Mouse (Mus musculus) skeletal muscle tissue, adult 2 months (tissue): ENCODE measurements at regions not wholly inside any gene's neighbourhood (a gene's known extent, or its start where the extent isn't known, plus 50 kb on each side); places are given as distances from the start of the nearest gene placed in this dataset.
A peak's percentile ranks its signal among the peaks of the same experiment; 100 is the strongest.

Source experiments
- DNase-seq: peaks from one replicate; pipeline ENCODE4 v3.0.0-alpha.2; 2012; ENCODE audit warnings: low read depth, low spot score

DNA sequence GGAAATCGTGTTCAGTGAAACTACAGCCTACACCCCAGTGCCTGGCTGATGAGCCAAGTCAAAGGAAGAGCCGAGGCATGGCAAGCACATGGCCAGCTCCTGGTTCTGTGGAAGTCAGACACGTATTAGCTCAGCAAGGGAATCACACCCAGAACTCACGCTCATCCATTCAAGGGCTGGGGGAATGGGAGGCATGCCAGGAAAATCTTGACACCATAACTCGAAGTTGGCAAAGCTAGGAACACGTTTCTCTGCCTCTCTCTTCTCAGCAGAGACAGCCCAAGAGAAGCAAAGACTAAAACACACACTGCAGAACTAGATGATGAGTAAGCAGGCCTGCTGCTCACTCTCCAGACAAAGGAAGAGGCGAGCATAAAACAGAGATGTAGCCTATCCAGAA, 53.5 kb upstream of the Ypel5 start:
- no peak for DNase-seq

DNA sequence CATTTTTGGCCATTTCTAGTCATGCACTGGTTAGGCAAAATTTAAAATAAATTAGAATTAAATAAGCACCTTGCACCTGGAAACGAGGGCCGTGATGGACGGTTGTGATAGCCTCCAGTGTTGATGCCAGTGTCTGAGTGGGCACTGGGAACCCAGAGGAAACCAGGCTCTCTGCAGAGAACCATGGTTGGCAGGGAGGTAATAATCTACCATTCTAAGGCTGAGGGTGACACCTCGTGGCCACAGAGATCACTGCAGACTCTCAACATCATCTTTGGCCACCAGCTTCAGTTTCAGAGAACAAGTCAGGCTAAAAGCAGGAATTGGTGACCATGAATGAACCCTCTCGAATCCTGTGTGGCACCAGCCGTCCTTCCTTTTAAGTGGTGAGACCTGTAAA, 54.5 kb upstream of the Ypel5 start:
- DNase-seq = peak; percentile 18

DNA sequence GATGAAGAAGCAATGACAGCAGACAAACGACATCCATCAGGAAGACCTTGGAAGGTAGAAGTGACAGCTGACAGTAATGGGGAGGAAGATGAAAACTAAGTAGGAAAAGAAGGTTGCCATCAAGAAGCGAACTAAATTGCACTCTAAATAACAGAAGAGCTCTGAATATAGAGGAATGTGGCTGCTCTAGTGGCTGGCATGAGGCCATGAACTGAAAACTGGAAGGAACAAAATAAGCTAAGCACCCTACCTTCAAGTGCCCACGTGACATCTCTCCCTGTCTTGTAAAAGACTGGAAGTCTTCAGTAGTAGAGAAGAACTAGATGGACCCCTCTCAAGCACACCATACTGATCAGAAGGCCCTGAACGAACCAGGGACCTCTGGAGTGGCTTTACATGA, 68.0 kb upstream of the Ypel5 start:
- no peak for DNase-seq

DNA sequence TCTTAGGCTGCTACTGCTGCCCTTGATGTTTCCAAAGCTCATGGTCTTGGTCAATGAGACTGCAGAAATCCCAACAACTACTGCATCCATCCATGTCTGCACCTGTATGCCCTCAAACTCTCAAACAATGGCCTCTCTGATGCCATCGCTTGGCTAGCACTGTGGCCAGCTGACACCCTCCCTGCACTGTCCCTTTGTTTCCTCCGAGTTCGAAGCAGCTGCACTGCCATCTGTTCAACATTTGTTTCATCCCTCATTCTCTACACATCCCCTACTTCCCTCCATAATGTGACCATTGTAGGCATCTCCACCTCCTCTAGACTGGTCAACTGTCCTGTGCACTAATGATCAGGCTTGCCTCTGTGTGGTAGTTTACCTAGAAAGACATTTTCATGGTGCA, 75.3 kb upstream of the Ypel5 start:
- no peak for DNase-seq

DNA sequence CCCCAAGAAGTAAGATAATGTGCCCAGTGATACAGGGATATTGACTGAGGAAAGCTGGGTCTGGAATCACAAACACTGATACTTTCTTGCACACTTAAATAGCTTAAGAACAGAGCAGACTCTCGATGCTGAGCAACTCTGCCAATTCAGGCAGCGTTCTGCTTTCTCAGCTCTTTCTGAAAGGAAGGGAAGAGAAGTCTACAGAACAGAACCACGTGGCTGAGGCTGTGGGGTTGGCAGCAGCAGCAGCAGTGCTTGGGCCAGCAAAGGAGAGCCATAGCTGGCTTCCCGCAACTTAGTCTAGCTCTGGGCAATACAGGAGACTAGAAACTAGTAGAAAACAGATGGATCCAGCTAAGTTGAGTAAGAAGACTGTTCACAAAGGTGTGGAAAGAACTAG, 89.8 kb upstream of the Ypel5 start:
- no peak for DNase-seq

DNA sequence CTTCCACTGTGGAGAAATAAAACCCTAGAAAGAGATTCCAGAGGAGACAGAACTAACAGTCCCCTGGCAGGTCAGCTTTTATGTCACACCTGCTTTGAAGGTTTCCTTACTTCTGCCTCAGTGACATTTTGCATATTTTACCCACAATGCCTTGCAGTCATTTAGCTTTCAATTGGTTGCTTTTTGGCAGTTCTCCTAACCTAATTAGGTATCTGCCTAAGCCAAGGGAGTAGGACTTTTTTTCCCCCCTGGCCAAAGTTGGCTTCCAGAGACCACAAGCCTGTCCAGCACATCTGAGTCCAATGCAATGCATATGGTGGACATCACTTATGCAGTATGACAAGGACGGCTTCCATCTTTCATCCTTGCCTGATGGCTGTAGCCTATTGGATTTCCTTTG, 103.2 kb upstream of the Ypel5 start:
- DNase-seq = no peak

DNA sequence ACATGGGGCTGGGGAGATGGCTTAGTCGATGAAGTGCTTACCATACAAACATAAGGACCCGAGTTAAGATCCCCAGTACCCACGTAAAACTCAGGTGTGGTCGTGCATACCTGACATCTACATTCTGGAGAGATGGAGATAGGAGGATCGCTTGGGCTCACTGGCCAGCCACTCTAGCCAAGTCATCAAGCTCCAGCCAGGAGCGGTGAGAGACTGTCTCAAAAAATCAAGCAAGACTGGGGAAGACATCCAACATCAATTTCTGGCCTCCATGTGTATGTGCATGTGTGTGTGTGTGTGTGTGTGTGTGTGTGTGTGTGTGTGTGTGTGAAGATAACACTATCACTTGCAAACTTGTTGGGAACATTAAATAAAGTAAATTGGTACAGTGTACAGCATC, 104.6 kb upstream of the Ypel5 start:
- DNase-seq = no peak

DNA sequence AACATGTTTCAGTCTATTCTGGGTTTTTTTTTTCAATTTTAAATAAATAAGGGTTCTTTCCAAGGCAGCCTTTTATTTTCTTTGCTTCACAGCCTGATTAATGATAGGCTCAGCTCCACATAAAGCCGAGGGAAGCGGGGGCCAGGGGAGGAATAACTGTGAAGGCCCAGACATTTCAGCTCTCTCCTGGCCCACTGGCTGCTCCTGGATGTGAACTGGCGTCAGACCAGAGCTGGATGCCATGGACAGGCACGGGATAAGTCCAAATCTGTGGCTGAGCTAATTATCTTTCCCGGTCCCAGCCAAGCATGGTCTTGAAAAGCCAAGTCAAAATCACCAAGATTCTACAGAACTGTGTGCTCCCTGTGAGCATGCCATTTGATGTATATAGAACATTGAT, 105.1 kb upstream of the Ypel5 start:
- DNase-seq = no peak

DNA sequence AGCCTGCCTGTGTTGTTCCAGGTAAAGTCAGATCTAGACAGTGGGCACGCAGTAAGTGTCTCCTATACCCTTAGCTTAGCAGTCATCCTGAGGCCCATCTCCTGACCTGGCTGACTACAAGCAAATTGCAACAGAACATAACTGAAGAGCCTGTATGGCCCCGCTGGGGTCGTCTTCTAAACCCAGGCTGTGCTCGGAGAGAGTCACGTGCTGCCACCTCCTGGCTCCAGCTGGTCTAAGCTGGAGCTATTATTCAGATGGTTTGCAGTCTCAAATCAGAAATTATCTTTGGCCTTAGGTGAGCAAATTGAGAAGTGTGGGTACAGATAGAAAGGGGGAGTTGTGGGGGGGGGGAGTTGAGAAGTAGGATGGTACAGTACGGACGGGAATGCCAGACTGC, 115.5 kb upstream of the Ypel5 start:
- no peak for DNase-seq

DNA sequence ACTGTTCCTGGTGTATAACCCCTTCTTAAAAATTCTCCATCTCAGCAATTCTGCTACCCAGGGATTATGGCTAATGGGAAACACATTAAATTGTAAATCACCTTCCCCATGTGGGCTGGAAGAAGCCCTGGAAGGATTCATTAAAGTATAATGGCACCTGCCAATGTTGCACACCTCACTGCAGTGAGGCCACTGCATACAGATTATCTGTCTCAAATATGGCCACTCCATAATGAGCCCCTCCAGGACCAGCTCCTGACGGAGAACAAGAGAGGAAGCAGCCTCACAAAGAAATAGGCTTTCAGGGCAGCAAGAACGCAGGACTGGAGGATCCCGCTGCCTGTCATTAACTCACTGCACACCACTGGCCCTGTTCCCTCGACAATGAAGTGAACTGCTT, 115.2 kb upstream of the Alk start:
- DNase-seq = no peak

DNA sequence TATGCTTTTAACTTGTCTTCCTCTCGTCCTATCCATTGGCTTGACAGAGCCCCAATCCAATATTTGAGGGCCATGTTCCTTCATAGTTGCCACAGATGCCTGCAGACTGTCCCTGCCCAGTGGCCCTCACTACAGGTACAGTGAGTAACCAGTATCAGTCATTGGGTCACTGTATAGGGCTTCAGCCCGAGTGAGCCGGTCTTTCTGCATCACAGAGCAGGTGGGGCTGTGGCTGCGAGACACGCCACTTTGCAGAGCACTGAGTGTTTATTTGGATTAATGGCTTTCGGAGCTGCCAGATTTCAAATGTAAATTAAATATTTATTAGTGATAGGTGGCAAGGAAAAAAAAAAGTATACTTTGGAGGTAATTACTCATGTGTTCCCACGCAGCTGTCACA, 87.2 kb upstream of the Alk start:
- DNase-seq = no peak

DNA sequence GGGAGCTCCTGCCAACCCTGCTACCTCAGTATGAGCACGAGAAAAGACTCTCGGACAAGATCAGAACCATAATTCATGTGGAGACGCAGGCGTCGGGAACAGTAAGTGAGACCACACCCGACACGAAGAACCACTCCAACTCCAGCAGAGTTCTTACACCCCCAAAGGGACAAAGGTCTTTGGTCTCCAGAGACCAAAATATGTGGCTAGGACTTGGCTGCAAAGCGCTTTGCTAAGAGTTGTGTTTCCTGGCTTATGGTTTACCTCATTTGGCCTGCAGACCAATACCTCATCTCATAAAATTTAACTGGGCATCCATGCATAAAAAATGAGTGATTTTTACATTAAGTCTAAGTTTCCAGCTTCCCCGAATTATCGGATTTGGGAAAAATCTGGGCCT, 85.2 kb upstream of the Alk start:
- no peak for DNase-seq

DNA sequence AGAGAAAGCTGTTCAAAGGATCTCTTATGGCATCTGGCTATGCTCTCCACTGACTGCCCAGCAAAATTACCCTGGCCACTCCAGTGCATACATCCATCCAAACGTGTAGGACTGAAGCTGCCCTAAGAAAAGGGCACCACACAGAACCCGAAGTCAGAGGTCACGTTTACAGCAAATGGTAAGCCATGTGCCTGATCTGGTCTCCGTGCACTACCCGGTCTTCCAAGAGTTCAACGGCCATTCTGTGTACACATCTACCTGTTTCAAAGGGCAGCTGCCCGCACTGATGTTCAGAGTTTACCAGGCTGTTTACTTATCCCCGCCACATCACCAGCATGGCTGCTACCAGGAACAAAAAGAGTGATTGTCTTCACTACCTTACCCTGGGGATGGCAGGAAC, 84.4 kb upstream of the Alk start:
- DNase-seq = no peak

DNA sequence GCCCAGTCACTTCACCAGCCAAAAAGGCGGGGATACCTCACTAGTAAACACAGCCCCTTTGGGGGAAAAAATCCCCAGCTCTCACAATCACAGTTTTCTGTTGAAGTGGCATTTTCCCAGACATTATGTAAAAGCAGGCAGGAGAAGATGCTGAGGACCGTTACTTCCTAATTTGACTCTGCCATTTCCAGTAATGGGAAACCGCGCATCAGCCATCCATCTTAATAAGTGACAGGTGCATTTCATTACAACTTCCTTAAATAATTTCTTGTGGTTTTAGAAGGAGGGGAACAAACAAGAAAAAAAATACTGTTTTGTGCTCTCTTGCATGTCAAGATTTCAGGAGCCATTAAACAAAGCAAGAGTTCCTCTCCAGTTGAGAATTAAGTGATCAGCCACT, 70.2 kb upstream of the Alk start:
- DNase-seq = no peak

DNA sequence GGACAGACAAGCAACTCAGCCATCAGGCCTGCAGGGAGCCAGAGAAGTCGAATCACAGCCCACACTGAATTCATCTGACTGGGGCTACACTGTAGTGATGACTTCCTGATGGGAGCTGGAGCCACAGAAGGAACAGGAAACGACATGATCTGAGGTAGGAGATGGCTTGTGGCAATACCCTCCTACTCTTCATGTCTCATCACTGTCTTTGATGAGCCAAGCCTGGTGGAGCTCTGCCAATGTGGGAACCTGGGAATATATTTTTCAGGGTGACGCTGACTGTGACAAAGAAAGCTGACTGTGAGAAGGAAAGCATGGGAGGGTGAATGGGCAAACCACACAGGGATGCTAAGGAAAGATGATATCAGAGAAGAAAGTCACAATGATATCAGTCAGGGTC, 67.6 kb upstream of the Alk start:
- no peak for DNase-seq

DNA sequence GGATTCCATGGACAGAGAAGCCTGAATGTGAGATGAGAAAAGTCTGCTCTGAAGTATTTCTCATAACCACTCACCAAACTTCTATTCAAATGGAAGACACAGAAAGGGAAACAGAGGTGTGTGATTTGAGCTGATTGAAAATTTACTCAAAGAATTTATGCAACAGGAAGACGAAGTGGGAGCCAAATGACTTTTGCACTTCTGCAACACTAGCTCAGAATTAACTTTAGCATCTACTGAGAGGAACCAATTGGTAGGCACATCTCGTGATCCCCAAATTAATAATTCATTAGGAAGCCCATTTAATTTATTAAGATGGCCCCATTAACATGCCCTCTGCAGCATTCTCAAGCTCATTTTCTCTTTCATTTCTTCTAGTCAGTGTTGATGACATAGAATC, 62.5 kb upstream of the Alk start:
- DNase-seq = no peak

DNA sequence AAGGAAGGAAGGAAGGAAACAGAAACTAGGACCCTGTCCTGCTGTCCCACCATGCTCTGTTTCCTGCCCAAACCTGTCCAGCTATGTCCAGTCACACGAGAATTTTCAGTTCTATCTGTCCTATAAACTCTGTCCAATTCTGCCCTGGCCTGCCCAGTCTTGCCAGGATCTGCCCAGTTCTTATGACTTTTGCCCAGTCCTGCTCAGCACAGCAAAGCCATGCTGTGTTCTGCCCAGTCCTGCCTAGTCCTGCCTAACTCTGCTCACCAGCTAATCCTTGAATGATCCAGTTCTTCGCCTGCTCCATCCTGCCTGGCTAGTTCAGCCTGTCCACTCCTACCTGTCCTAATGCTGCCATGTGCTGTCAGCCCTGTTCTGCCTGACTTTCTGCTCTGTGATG, 57.3 kb upstream of the Alk start:
- no peak for DNase-seq

DNA sequence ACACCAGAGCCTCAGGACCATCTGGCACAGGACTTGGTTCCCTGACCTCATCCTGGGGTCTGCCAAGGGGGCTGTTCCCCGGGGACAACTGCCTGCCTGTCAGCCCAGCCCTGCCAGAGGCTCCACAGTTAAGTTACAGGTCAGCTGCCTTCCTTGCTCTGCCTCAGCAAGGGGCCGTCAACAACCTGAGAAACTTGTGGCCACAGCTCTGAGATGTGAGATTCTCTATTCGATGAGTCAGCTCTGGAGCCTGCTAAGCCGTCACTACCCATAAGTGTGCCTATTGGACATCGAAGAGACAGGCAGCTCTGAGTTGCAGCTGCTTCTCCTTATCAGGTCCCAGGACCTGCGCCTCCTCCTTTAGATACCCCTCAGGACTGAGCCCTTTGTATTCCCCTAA, 54.3 kb upstream of the Alk start:
- no peak for DNase-seq

DNA sequence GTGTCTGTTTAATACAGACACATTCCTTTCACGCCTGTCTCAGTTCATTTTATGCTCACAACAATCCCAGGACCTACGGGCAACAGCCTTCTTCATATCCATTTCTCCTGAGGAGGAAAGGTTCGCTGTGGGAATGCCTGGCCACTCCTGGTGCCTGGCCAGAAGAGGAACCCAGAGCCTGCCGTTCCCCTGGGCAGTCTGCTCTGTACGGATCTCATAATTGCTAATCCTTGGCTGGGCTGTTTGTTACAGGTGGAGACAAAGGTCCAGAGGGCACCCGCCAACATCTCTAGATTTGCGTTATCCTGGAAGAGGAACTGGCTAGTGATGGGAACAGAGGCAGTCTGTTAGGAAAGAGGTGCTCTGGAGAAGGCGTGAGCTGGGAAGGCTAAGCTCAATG, 53.4 kb upstream of the Alk start:
- no peak for DNase-seq
